9 mouse cellular contexts compared by ENCODE assay signal in the genomic region with DNA sequence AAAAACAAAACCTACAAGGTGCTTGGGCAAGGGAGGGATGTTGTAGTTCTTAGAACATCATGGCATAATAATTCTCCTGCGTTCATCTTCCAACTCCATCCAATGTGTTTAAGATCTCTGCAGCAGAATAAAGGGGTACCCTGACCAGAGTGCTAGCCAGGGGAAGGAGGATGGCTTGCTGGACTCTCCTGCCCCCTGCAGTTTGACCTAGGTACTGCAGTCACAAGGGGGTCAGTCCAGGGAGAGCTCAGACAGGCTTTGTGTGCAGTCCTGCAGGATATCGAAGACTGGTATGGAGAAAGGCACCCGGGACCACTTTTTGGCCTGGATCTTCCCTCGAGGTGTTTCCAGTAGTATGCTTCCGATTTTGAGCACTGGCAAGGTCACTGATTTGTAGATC. TPM values are rescaled to one million over a fixed set of nuclear protein-coding genes. Genes with fewer than 3 reads are reported as not detected.
DNase-seq lines count a peak whose midpoint lies in the region; ATAC-seq and TF ChIP-seq lines count a peak whose summit lies in the region.
"Had no signal": no experiment of that assay in that cellular context is flagged by ENCODE, and none has a peak within 500 bp of the region (broad histone marks: within the 10 kb centered on the region; RNA-seq: fewer than 3 reads in every experiment).

No protein-coding gene starts in this region.

- H3K27ac ChIP-seq in gastrocnemius, adult 2 months, result no peak overlapping the region

- peak; percentile 46; the same call in 1 of the 2 replicates for ATAC-seq in megakaryocyte-erythroid progenitor cell, adult 5-6 weeks (replicated peaks; ENCODE audit: low FRiP score, low TSS enrichment, poor library complexity, severe bottlenecking)

- no peak overlapping the region for H3K4me3 ChIP-seq in gastrocnemius, adult 2 months

- DNase-seq in cerebellum, adult 11 months, result peak; percentile 63
- no peak for DNase-seq in cerebellum, adult 11-12 months
- peak; percentile 73 for DNase-seq in A20 (ENCODE audit: low read depth, low spot score)
- DNase-seq in brain, adult 2 months (ENCODE audit: low read depth, low spot score), result peak; percentile 66
- peak; percentile 83 for DNase-seq in gastrocnemius, adult 2 months
- DNase-seq in kidney, postnatal 36 days, result peak; percentile 61 to 88
- peak; percentile 74 to 92 for DNase-seq in spleen, postnatal 4 days (ENCODE audit: low spot score in 2 of 2)

- intact Hi-C loops in gastrocnemius, adult 2 months (cut with DNase I), result loop anchor here (1.0 to 2.0 kb wide), 2 partner anchors 68 to 124 kb away; no protein-coding TSS in a partner anchor

- no peak for TF ChIP-seq CTCF in gastrocnemius, adult 2 months (IDR thresholded peaks at IDR 0.05)

RNA-seq across cellular contexts. Expression of a gene that starts 2.7 kb away (rescaled TPM):
- total RNA-seq in gastrocnemius, adult 2 months (2021), result under 1 TPM in 1 of 2 experiments, not detected in 1; 0.39 TPM
- not detected in 2 replicates for total RNA-seq in megakaryocyte-erythroid progenitor cell, adult 5-6 weeks (2014; fragmentation: Nextera tagmentation)
- not detected in 2 replicates for total RNA-seq in megakaryocyte-erythroid progenitor cell, adult 5-6 weeks (2017)

RNA-seq across cellular contexts. Expression of a gene that starts 9.1 kb away (rescaled TPM):
- under 1 TPM; 0.38 to 0.39 TPM for total RNA-seq in gastrocnemius, adult 2 months (2021)
- 14.2 and 16.4 TPM in 2 replicates for total RNA-seq in megakaryocyte-erythroid progenitor cell, adult 5-6 weeks (2014; fragmentation: Nextera tagmentation)
- 11.8 and 12.9 TPM in 2 replicates for total RNA-seq in megakaryocyte-erythroid progenitor cell, adult 5-6 weeks (2017)

RNA-seq across cellular contexts. Expression of a gene that starts 17.3 kb away (rescaled TPM):
- 10 to 100 TPM; 11.9 to 12.1 TPM for total RNA-seq in gastrocnemius, adult 2 months (2021)
- total RNA-seq in megakaryocyte-erythroid progenitor cell, adult 5-6 weeks (2014; fragmentation: Nextera tagmentation), result 60.8 and 61.6 TPM in 2 replicates
- 15.2 and 30.5 TPM in 2 replicates for total RNA-seq in megakaryocyte-erythroid progenitor cell, adult 5-6 weeks (2017)

RNA-seq across cellular contexts. Expression of a gene that starts 18.7 kb away (rescaled TPM):
- total RNA-seq in gastrocnemius, adult 2 months (2021), result not detected
- not detected in 2 replicates for total RNA-seq in megakaryocyte-erythroid progenitor cell, adult 5-6 weeks (2014; fragmentation: Nextera tagmentation)
- total RNA-seq in megakaryocyte-erythroid progenitor cell, adult 5-6 weeks (2017), result not detected in 2 replicates
- total RNA-seq: layer of hippocampus, adult 8-10 months had no signal

RNA-seq across cellular contexts. Expression of a gene that starts 43.1 kb away (rescaled TPM):
- 10 to 100 TPM; 37.6 to 40.9 TPM for total RNA-seq in gastrocnemius, adult 2 months (2021)
- total RNA-seq in megakaryocyte-erythroid progenitor cell, adult 5-6 weeks (2014; fragmentation: Nextera tagmentation), result 77.5 and 147 TPM in 2 replicates
- 81.5 and 95.4 TPM in 2 replicates for total RNA-seq in megakaryocyte-erythroid progenitor cell, adult 5-6 weeks (2017)

Comparison
In these comparisons a context has a peak if more than half of its experiments do, and no peak if none do; other contexts are left out.
1. RNA of a gene that starts 9.1 kb away (total RNA-seq): 11.8 to 16.4 TPM in megakaryocyte-erythroid progenitor cell, adult 5-6 weeks; 0.38 to 0.39 TPM in gastrocnemius, adult 2 months; every median in the first group is over 4 times any median in the second.